Mouse (Mus musculus) embryonic fibroblast, embryonic 13.5 days (primary cell): Measurements from ENCODE around the gene Gse1.

Experiments used
- CTCF ChIP-seq: IDR thresholded peaks from 2 replicates; pipeline ENCODE4 v1.5.1; 2011; ENCODE audit warnings: mild to moderate bottlenecking, control low read depth, low read length, moderate library complexity, borderline replicate concordance; ENCODE audit not compliant: insufficient read depth
- POLR2A ChIP-seq: IDR thresholded peaks from 2 replicates; pipeline ENCODE4 v1.6.1; 2011; ENCODE audit warnings: low read depth, mild to moderate bottlenecking, control low read depth, low read length, moderate library complexity

DNA sequence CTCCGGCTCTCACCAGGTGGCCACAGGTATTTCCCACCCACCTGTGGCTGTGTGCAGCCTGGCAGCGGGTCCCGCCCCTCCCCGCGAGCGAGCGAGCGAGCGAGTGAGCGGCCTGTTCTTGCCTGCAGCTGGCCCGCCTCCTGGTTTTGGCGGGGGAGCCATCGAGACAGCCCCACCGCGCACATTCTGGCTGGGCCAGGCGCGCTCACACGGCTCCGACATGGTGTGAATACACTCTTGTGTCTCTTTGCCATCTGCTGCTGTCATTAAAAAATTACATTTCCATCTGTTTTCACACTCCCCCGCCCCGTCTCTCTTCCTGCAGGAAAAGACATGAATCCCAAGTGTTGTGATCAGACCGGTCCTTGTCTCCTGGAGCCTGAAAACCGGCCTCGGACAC, 370.3 kb downstream of the Gse1 start:
- TF ChIP-seq POLR2A (no peak), CTCF (no peak)
